Mouse (Mus musculus) kidney, embryonic 14.5 days (tissue): ENCODE data around the gene Fhad1. TPM values are rescaled to one million over a fixed set of nuclear protein-coding genes. Genes with fewer than 3 reads are reported as not detected.

ENCODE experiments used
- ATAC-seq: fragments of 200-750 bp; cut with Nextera tagmentation; 2 replicates; pipeline ENCODE4 v1.8.0; 2017; ENCODE audit warnings: moderate number of reproducible peaks, mild to moderate bottlenecking, moderate TSS enrichment, moderate library complexity; ENCODE audit not compliant: low FRiP score, low TSS enrichment
- H3K27ac ChIP-seq: fragments of 300-500 bp; sonication (generic); 2 replicates; pipeline ENCODE4 v1.5.1; 2014; ENCODE audit warnings: low read depth, mild to moderate bottlenecking, low read length, moderate library complexity, mixed read lengths
- H3K27me3 ChIP-seq: fragments of 300-500 bp; sonication (generic); 2 replicates; pipeline ENCODE4 v1.6.1; 2014; ENCODE audit warnings: mild to moderate bottlenecking, low read length; ENCODE audit not compliant: control insufficient read depth, insufficient read depth
- H3K36me3 ChIP-seq: fragments of 300-500 bp; sonication (generic); 2 replicates; pipeline ENCODE4 v1.6.1; 2014; ENCODE audit warnings: low read length, mixed read lengths; ENCODE audit not compliant: control insufficient read depth, insufficient read depth
- H3K4me1 ChIP-seq: fragments of 300-500 bp; sonication (generic); 2 replicates; pipeline ENCODE4 v1.6.1; 2014; ENCODE audit warnings: low read length, mixed read lengths; ENCODE audit not compliant: control insufficient read depth, insufficient read depth
- H3K4me2 ChIP-seq: fragments of 300-500 bp; sonication (generic); replicated peaks from 2 replicates; pipeline ENCODE4 v1.6.1; 2014; ENCODE audit warnings: low read depth, mild to moderate bottlenecking, low read length
- H3K4me3 ChIP-seq: fragments of 300-500 bp; sonication (generic); 2 replicates; pipeline ENCODE4 v1.5.1; 2014; ENCODE audit warnings: mild to moderate bottlenecking, low read length
- H3K9ac ChIP-seq: fragments of 300-500 bp; sonication (generic); 2 replicates; pipeline ENCODE4 v1.6.1; 2014; ENCODE audit warnings: low read depth, mild to moderate bottlenecking, low read length, moderate library complexity
- H3K9me3 ChIP-seq: fragments of 300-500 bp; sonication (generic); 2 replicates; pipeline ENCODE4 v1.6.1; 2016; ENCODE audit warnings: low read length; ENCODE audit not compliant: control insufficient read depth
- WGBS: fragments of 180-500 bp; shearing (Covaris S2); extraction: QIAGEN DNeasy Blood & Tissue Kit; methylation state at CpG from one replicate; pipeline ENCODE4 v1.1.7; 2014; 5-methylcytosine and 5-hydroxymethylcytosine counted together
- polyA plus RNA-seq: library from polyadenylated mRNA; unstranded; fragments of >200 nt; fragmentation: Nextera tagmentation; extraction: Ambion mirVana; gene quantifications from 2 replicates; pipeline ENCODE4 v1.2.1, GENCODE M21; 2014

Fhad1 gene
- polyA plus RNA-seq, 1 experiment from 2014 or later = 0.15 TPM

DNA sequence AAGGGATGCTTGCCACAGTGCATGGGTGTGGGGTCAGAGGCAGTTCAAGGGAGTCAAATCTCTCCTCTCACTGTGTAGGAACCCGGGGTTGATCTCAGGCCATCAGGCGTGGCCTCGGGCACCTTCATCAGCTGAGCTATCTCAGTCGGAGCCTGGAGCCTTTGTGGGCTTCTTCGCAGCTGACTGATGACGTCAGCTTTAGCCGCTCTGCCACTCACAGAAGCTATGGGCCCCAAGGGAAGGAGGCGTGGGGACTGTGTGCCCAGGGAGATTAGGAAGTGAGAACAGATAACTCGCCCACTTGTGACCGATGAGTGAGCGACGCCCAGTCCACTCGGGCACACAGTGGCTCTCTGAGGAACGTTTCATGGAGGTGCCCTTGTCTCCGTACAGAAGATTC is 2.8 kb upstream of the Fhad1 start:
- no peaks in the 10 kb centered on the region for H3K36me3 ChIP-seq
- no peak overlapping the region; the same call in 1 of the 2 replicates for H3K4me2 ChIP-seq
- no peak overlapping the region for H3K4me3 ChIP-seq
- 51% methylated on average over 15 of the region's 15 CpGs for WGBS
- ATAC-seq = no peak
- no peak overlapping the region for H3K27ac ChIP-seq
- no peaks in the 10 kb centered on the region for H3K9me3 ChIP-seq
- H3K27me3 ChIP-seq = no peaks in the 10 kb centered on the region
- no peak overlapping the region for H3K9ac ChIP-seq
- H3K4me1 ChIP-seq = peaks cover 8% of the 10 kb centered on the region

DNA sequence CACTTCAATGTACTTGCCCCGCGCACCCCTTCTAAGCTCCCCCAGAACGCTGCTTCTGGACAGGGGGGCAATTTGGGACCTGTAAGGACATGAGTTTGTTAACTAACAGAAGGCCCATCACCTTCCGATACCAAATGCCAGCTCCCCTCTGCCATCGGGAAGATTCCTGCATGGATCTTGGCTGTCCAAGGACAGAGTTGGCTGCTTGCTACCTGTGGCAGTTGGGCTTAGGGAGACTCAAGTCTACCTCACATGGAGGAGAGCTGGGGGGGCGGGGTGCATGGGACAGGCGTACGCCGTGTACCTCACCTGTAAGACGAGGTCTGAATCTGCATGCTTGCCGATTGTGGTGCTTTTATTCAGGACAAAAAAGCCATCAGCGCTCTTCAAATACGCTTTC is 3.6 kb downstream of the Fhad1 start:
- no peak for ATAC-seq
- H3K4me3 ChIP-seq = no peak overlapping the region
- WGBS = 91% methylated on average over 13 of the region's 13 CpGs
- no peaks in the 10 kb centered on the region for H3K27me3 ChIP-seq
- peaks cover 5% of the 10 kb centered on the region; the same call in 1 of the 2 replicates for H3K4me1 ChIP-seq
- H3K4me2 ChIP-seq = no peak overlapping the region
- no peaks in the 10 kb centered on the region for H3K36me3 ChIP-seq
- H3K27ac ChIP-seq = no peak overlapping the region
- H3K9me3 ChIP-seq = no peaks in the 10 kb centered on the region
- H3K9ac ChIP-seq = no peak overlapping the region

DNA sequence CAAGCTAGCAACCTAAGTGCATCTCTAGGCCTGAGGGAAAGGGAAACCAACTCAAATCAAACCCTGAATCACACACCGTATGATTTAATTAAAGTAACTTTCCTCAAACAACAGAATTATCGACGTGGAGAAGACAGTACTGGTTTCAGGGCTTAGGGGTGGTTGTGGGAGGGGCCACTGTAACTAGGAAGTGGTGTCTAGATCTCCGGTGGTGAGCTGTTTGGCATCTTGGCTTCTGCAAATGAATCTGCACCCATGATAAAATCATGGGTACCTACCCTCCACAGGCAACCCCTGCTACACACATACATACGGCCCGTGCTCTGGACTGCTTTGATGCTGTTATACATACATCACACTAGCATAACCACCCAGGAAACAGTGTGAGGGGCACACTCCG is 4.4 kb downstream of the Fhad1 start:
- 82% methylated on average over 7 of the region's 7 CpGs for WGBS
- Histone ChIP-seq H3K4me1 (peaks cover 2% of the 10 kb centered on the region; the same call in 1 of the 2 replicates), H3K27me3 (no peaks in the 10 kb centered on the region), H3K9me3 (no peaks in the 10 kb centered on the region), H3K27ac (no peak overlapping the region), H3K4me2 (no peak overlapping the region), H3K9ac (no peak overlapping the region), H3K36me3 (no peaks in the 10 kb centered on the region), H3K4me3 (no peak overlapping the region)
- ATAC-seq = no peak

DNA sequence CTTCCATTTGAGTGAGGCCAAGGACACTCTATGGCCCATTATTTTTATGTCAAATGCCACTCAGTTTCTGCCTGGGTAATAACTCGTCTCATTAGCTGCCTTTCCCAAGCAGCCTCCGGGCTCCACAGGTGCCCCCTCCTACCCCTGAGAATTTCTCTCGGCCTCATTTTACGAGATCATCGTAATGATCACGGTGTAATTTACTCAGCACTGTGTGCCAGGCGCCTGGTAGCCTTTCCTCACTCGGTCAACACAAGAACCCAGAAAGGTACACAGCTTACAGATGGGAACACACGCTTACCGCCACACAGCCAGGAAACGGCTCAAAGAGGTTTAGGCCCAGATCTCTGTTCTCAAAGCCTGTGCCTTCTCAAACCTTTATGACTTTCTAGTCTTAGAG is 6.7 kb downstream of the Fhad1 start:
- 46% methylated on average over 11 of the region's 11 CpGs for WGBS
- Histone ChIP-seq H3K4me1 (no peaks in the 10 kb centered on the region), H3K9ac (no peak overlapping the region), H3K27ac (no peak overlapping the region), H3K4me3 (no peak overlapping the region), H3K27me3 (no peaks in the 10 kb centered on the region), H3K4me2 (no peak overlapping the region), H3K36me3 (no peaks in the 10 kb centered on the region), H3K9me3 (no peaks in the 10 kb centered on the region)
- no peak for ATAC-seq

DNA sequence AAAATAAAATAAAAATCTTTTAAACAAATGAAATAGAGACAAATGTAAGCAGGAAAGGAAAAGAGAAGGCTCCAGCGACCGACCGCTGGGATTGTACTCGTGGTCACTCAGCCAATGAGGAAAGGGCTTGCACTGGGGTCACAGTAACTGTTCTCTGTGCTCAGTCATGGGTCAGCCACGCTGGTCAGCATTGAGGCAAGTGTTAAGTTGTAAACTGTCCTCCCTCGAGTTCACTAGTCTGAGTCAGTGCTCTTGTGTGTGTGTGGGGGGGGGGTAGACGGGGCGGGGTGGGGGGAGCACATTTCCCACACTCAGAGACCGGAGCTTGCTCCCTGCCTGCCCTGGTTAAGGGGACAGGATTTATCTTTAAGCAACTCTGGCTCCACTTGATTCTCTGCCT is 14.3 kb downstream of the Fhad1 start:
- no peaks in the 10 kb centered on the region for H3K9me3 ChIP-seq
- H3K36me3 ChIP-seq = no peaks in the 10 kb centered on the region
- H3K27me3 ChIP-seq = no peaks in the 10 kb centered on the region
- 29% methylated on average over 9 of the region's 9 CpGs for WGBS
- no peak overlapping the region for H3K4me2 ChIP-seq
- no peak overlapping the region for H3K27ac ChIP-seq
- H3K4me1 ChIP-seq = no peaks in the 10 kb centered on the region
- no peak overlapping the region for H3K9ac ChIP-seq
- no peak overlapping the region for H3K4me3 ChIP-seq
- ATAC-seq = peak; percentile 44; the same call in 1 of the 2 replicates

DNA sequence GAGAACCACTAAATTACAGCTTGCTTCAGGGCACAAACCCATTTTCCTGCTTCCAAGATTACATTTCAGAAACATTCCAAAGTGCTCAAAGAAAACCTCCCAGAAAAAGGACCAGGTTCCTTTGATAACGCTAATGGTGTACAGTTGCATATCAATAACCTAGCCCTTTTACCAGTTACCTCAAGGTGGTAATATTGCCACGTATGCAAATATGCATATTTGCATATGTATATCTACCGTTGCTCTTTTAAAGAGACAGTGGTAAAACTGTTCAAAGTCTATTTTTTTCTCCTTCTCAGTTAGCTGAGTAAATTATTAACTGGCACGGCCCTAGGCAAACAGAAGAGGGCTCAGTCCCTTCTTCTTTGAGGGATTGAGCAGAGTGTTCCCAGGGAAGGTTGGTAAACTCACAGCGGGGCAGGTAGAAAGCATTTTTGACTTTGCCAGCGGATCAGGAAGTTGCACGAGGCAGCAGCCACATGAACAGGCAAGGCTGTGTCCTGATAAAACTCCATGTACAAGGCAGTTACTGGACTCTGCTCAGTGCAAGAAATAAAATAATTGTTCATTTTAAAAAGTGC is 15.3 kb downstream of the Fhad1 start:
- H3K27me3 ChIP-seq = no peaks in the 10 kb centered on the region
- ATAC-seq = peak; percentile 28; the same call in 1 of the 2 replicates
- H3K27ac ChIP-seq = peak overlapping the region; percentile 65
- no peak overlapping the region for H3K9ac ChIP-seq
- no peak overlapping the region for H3K4me2 ChIP-seq
- no peak overlapping the region for H3K4me3 ChIP-seq
- no peaks in the 10 kb centered on the region for H3K4me1 ChIP-seq
- WGBS = 45% methylated on average over 7 of the region's 7 CpGs
- H3K9me3 ChIP-seq = no peaks in the 10 kb centered on the region
- no peaks in the 10 kb centered on the region for H3K36me3 ChIP-seq

DNA sequence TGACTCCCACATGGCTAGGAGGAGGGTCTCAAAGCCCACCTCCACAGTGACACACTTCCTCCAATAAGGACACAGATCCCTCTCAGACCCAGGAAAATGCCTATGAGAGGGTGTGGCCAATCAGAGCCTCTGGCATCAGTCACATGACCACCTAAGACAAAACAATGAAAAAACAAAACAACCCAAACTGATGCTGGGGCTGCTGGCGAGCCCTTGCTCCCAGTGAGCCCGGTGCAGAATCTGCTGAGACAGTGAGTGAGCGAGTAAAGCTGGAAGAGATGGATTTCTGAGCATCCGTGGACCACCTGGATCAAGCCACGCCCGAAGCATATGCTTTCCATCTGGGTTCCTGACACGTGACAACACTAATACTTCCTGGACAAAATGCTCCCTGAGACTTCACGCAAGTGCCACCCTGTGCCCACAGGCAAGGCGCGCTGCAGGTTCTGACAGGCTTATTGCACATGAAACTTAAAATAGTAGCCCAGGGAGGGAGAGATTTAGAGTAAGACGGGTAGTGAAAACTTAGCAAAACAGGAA is 16.5 kb downstream of the Fhad1 start:
- Histone ChIP-seq H3K4me2 (peak overlapping the region; percentile 42), H3K9me3 (no peaks in the 10 kb centered on the region), H3K9ac (no peak overlapping the region), H3K27ac (no peak overlapping the region), H3K4me3 (peak overlapping the region; percentile 26), H3K36me3 (no peaks in the 10 kb centered on the region), H3K4me1 (no peaks in the 10 kb centered on the region), H3K27me3 (no peaks in the 10 kb centered on the region)
- 31% methylated on average over 11 of the region's 11 CpGs for WGBS
- ATAC-seq = peak; percentile 53

DNA sequence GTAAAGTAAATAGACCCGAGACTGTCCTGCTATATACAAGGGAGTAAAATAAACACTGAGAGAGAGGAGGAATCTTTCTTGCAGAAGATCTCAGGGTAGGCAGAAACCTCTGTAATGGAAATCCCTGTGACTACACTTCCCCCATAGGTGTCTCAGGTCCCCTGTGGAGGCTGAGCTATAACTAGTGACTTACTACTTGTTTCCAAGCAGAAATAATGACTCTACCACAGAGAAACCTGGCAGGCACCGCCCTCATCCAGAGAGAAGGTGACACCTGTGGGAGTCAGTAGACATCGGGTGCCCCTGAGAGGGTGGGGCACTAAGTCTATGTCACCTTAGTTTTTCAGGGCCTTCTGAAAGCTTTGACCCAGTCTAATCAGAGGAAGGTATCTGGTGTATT is 18.0 kb downstream of the Fhad1 start:
- 54% methylated on average over 3 of the region's 3 CpGs for WGBS
- H3K9me3 ChIP-seq = no peaks in the 10 kb centered on the region

DNA sequence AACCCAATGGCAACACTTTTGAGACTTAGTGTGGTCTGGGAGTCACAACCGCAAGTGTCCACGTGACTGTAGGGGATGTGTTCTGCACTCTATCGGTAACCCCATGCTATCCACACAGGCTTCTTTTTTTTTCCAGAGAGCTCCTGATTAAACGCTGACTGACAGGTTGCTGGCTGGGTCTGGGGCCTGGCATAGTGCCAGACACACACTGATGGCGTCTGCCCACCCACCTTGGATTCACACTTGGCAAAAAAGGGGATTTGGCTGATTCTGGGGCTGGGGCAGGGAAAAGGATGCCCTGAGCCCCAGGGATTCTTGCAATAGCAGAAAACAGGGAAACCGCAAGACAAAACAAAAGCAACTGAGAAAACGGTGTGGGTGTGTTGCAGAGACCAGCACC is 18.8 kb downstream of the Fhad1 start:
- H3K9ac ChIP-seq = no peak overlapping the region
- H3K4me1 ChIP-seq = no peaks in the 10 kb centered on the region
- no peaks in the 10 kb centered on the region for H3K36me3 ChIP-seq
- H3K27ac ChIP-seq = no peak overlapping the region
- H3K27me3 ChIP-seq = no peaks in the 10 kb centered on the region
- WGBS = 87% methylated on average over 7 of the region's 7 CpGs
- ATAC-seq = no peak
- H3K9me3 ChIP-seq = no peaks in the 10 kb centered on the region
- no peak overlapping the region for H3K4me3 ChIP-seq
- H3K4me2 ChIP-seq = no peak overlapping the region

More for the DNA sequence above, 18.0 kb downstream of the Fhad1 start:
- no peak for ATAC-seq
- Histone ChIP-seq H3K4me1 (no peaks in the 10 kb centered on the region), H3K4me3 (no peak overlapping the region), H3K9ac (no peak overlapping the region), H3K27ac (no peak overlapping the region), H3K36me3 (no peaks in the 10 kb centered on the region), H3K4me2 (no peak overlapping the region), H3K27me3 (no peaks in the 10 kb centered on the region)
